Mouse (Mus musculus) CH12.LX (cell line): ENCODE results near the gene Cacna1c.

Source experiments
- CHD1 ChIP-seq: IDR thresholded peaks from 2 replicates; pipeline ENCODE4 v1.6.1; 2012; ENCODE audit warnings: low read depth, low read length, improper control_type of control experiment, inconsistent platforms
- EP300 ChIP-seq: IDR thresholded peaks from 2 replicates; pipeline ENCODE4 v1.6.1; 2011; ENCODE audit warnings: low read length, improper control_type of control experiment
- HCFC1 ChIP-seq: IDR thresholded peaks from 2 replicates; pipeline ENCODE4 v1.6.1; 2012; ENCODE audit warnings: low read depth, mild to moderate bottlenecking, inconsistent platforms, low read length, improper control_type of control experiment
- JUN ChIP-seq: IDR thresholded peaks from 2 replicates; pipeline ENCODE4 v1.6.1; 2011; ENCODE audit warnings: low read depth, mild to moderate bottlenecking, low read length, improper control_type of control experiment, moderate library complexity; ENCODE audit not compliant: insufficient read depth
- KAT2A ChIP-seq: IDR thresholded peaks from 2 replicates; pipeline ENCODE4 v1.6.1; 2012; ENCODE audit warnings: low read length, improper control_type of control experiment, inconsistent platforms; ENCODE audit not compliant: insufficient replicate concordance
- MAFK ChIP-seq: IDR thresholded peaks from 2 replicates; pipeline ENCODE4 v1.6.1; 2011; ENCODE audit warnings: low read length, improper control_type of control experiment; ENCODE audit not compliant: insufficient replicate concordance
- MAX ChIP-seq: IDR thresholded peaks from 2 replicates; pipeline ENCODE4 v1.6.1; 2011; ENCODE audit warnings: low read length, improper control_type of control experiment

GRCm38 (mm10) chr6:118678031-118678430, 518.2 kb downstream of the Cacna1c start:
- TF ChIP-seq EP300 (no peak), MAFK (no peak), HCFC1 (no peak), MAX (no peak), CHD1 (no peak), JUN (no peak), KAT2A (no peak)
